Mouse (Mus musculus): ENCODE data around the gene Golga1. TPM values are rescaled to one million over a fixed set of nuclear protein-coding genes. Genes with fewer than 3 reads are reported as not detected.

Golga1 gene
- polyA plus RNA-seq, 1 experiment from 2014 or later = 24.8 TPM

- Histone ChIP-seq H3K9me3 (peaks cover 5% of the 10 kb centered on the region; the same call in 1 of the 2 replicates), H3K4me1 (0 out of 2 replicates have a peak, but pooled peaks cover 6% of the 10 kb centered on the region), H3K27ac (replicated peaks) (peak overlapping the region; percentile 1; the same call in 1 of the 2 replicates), H3K36me3 (replicated peaks) (no peaks in the 10 kb centered on the region), H3K27me3 (replicated peaks; ENCODE audit: low read depth, poor library complexity, severe bottlenecking) (no peaks in the 10 kb centered on the region), H3K4me3 (no peak overlapping the region)
- WGBS = 73% methylated on average over 1 of the region's 1 CpGs
- no peak for DNase-seq (ENCODE audit: low spot score)
Measured at GRCm38 (mm10) chr2:38987371-38987770, 78.0 kb downstream of the Golga1 start.

DNA sequence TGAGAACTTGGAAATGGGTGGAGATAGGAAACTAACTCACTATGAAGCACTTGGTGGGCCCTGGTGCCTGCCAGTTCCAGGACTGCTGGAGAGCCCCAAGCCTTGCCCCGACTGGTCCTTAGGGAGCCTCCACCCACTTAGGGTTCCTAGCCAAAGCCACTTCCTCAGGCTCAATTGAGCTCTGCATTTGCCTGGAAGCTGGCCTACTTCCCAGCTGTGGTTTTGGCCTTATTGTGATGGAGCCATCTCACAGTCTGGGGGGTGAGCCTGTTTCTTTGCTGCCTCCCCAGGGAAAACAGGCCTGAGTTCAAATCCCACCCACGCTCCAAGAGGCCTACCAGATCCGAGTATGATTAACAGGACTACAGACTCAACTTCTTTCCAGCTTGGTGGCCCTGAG, 78.8 kb downstream of the Golga1 start:
- Histone ChIP-seq H3K4me1 (0 out of 2 replicates have a peak, but pooled peaks cover 6% of the 10 kb centered on the region), H3K9me3 (peaks cover 5% of the 10 kb centered on the region; the same call in 1 of the 2 replicates), H3K27me3 (replicated peaks; ENCODE audit: low read depth, poor library complexity, severe bottlenecking) (no peaks in the 10 kb centered on the region), H3K36me3 (replicated peaks) (no peaks in the 10 kb centered on the region), H3K4me3 (no peak overlapping the region), H3K27ac (replicated peaks) (no peak overlapping the region)
- no peak for DNase-seq (ENCODE audit: low spot score)
- WGBS = 87% methylated on average over 3 of the region's 3 CpGs

- WGBS = 93% methylated on average over 2 of the region's 2 CpGs
- no peaks in the 10 kb centered on the region for H3K36me3 ChIP-seq (replicated peaks)
Measured at GRCm38 (mm10) chr2:38983456-38983855, 81.9 kb downstream of the Golga1 start.

GRCm38 (mm10) chr2:38977837-38978236, 87.5 kb downstream of the Golga1 start:
- DNase-seq (ENCODE audit: low spot score) = no peak
- Histone ChIP-seq H3K4me1 (peaks cover 5% of the 10 kb centered on the region), H3K4me3 (no peak overlapping the region), H3K36me3 (replicated peaks) (no peaks in the 10 kb centered on the region), H3K27me3 (replicated peaks; ENCODE audit: low read depth, poor library complexity, severe bottlenecking) (no peaks in the 10 kb centered on the region), H3K9me3 (no peaks in the 10 kb centered on the region), H3K27ac (replicated peaks) (no peak overlapping the region)
- WGBS = 59% methylated on average over 4 of the region's 4 CpGs

More at GRCm38 (mm10) chr2:38983456-38983855, 81.9 kb downstream of the Golga1 start:
- DNase-seq (ENCODE audit: low spot score) = no peak
- Histone ChIP-seq H3K4me1 (0 out of 2 replicates have a peak, but pooled peaks cover 6% of the 10 kb centered on the region), H3K27ac (replicated peaks) (no peak overlapping the region), H3K27me3 (replicated peaks; ENCODE audit: low read depth, poor library complexity, severe bottlenecking) (no peaks in the 10 kb centered on the region), H3K4me3 (no peak overlapping the region), H3K9me3 (peaks cover 5% of the 10 kb centered on the region; the same call in 1 of the 2 replicates)

DNA sequence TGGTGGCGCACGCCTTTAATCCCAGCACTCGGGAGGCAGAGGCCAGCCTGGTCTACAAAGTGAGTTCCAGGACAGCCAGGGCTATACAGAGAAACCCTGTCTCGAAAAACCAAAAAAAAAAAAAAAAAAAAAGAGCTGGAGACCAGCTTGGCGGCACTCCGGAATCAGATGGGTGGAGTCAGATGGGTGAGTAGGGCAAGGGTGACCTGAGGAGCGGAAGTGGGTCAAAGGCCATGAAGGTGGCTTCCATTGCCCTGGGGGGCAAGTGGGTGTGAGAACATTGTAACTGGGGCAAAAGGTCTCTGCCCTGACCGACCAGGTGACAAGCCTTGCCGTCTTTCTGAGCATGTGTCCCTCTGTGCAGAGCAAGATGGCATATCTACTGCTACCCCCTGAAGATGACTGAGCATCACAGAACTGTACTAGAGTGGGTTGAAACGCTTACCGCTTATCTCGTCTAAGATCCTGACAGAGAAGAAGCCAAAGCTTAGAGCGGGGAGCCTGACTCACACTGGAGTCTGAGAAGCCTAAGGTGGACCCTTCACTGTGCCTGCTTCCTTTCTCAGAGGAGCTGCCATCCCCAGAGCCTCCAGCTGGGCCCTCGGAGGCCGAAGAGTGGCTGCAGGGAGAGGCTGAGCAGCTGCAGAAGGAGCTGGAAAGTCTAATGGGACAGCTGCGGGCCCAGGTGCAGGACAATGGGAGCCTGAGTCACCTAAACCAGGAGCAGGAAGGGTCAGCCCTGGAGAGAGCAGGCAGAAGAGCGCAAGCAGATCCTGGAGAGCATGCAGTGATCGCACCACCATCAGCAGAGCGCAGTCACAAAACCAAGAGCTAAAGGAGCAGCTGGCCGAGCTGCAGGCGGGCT, 89.2 kb downstream of the Golga1 start:
- Histone ChIP-seq H3K9me3 (no peaks in the 10 kb centered on the region), H3K27ac (replicated peaks) (no peak overlapping the region), H3K27me3 (replicated peaks; ENCODE audit: low read depth, poor library complexity, severe bottlenecking) (no peaks in the 10 kb centered on the region), H3K4me1 (peaks cover 5% of the 10 kb centered on the region), H3K36me3 (replicated peaks) (no peaks in the 10 kb centered on the region), H3K4me3 (no peak overlapping the region)
- WGBS = 83% methylated on average over 21 of the region's 21 CpGs
- no peak for DNase-seq (ENCODE audit: low spot score)

DNA sequence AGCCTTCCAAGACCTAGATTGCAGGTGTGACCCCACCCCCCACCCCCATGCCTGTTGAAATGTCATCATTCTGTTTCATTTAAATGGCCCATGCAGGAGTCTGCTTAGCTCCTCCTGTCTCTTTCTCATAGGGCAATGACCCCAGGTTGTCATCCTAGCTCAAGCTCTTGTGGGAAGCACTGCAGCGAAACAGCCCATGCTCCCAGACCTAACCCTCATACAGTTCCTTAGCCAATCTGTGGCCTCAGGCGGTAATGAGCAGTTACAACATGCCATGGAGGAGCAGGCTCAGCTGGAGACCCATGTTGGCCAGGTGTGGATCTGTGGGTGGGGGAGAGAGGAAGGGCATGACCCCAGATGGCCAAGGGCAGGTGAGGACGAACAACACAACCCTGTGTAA, 90.2 kb downstream of the Golga1 start:
- Histone ChIP-seq H3K4me3 (no peak overlapping the region), H3K4me1 (peaks cover 5% of the 10 kb centered on the region), H3K9me3 (no peaks in the 10 kb centered on the region), H3K36me3 (replicated peaks) (no peaks in the 10 kb centered on the region), H3K27ac (replicated peaks) (no peak overlapping the region), H3K27me3 (replicated peaks; ENCODE audit: low read depth, poor library complexity, severe bottlenecking) (no peaks in the 10 kb centered on the region)
- no peak for DNase-seq (ENCODE audit: low spot score)
- WGBS = 82% methylated on average over 3 of the region's 3 CpGs

DNA sequence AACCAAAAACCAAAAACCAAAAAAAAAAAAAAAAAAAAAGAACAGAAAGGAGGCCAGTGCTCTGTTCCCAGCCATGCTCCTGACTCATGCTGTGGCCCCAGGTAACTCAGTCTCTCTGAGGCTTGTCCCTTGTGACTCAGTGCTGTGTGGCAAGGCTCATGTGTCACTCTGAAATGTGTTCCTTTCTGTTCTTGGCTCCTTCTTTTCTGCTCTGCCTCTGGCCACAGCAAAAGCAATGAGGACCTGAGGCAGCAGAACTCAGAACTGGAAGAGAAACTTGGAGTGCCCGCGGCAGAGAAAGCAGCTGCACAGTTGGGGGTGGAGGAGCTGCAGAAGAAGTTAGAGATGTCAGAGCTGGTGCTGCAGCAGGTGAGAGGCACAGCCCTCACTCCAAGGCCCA, 91.2 kb downstream of the Golga1 start:
- H3K9me3 ChIP-seq = no peaks in the 10 kb centered on the region
- H3K4me3 ChIP-seq = no peak overlapping the region
- H3K27ac ChIP-seq (replicated peaks) = no peak overlapping the region
- no peaks in the 10 kb centered on the region for H3K36me3 ChIP-seq (replicated peaks)
- no peak for DNase-seq (ENCODE audit: low spot score)
- 50% methylated on average over 2 of the region's 2 CpGs for WGBS
- H3K4me1 ChIP-seq = peaks cover 5% of the 10 kb centered on the region
- no peaks in the 10 kb centered on the region for H3K27me3 ChIP-seq (replicated peaks; ENCODE audit: low read depth, poor library complexity, severe bottlenecking)

DNA sequence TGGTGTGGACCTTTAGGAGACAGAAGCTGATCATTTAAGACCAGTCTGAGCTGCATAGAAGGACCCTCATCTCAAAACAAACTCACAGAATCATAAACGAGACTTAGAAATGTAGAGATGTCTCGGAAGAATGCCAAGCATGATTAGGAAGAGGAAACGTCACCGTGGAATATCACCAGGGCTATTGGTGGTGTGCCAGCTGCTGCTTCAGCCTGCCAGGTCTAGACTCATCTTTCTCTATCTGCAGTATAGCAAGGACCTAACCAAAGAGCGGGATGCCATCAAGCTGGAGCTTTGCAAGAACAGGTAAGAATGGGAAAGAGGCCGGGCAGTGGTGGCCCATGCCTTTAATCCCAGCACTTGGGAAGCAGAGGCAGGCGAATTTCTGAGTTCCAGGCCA, 91.6 kb downstream of the Golga1 start:
- H3K4me1 ChIP-seq = peaks cover 5% of the 10 kb centered on the region
- no peaks in the 10 kb centered on the region for H3K27me3 ChIP-seq (replicated peaks; ENCODE audit: low read depth, poor library complexity, severe bottlenecking)
- no peak for DNase-seq (ENCODE audit: low spot score)
- no peaks in the 10 kb centered on the region for H3K9me3 ChIP-seq
- no peak overlapping the region for H3K27ac ChIP-seq (replicated peaks)
- WGBS = 81% methylated on average over 7 of the region's 7 CpGs
- no peak overlapping the region for H3K4me3 ChIP-seq
- H3K36me3 ChIP-seq (replicated peaks) = no peaks in the 10 kb centered on the region

GRCm38 (mm10) chr2:38973223-38973622, 92.1 kb downstream of the Golga1 start:
- Histone ChIP-seq H3K4me1 (peaks cover 5% of the 10 kb centered on the region), H3K27ac (replicated peaks) (no peak overlapping the region), H3K9me3 (no peaks in the 10 kb centered on the region), H3K27me3 (replicated peaks; ENCODE audit: low read depth, poor library complexity, severe bottlenecking) (no peaks in the 10 kb centered on the region), H3K4me3 (no peak overlapping the region), H3K36me3 (replicated peaks) (no peaks in the 10 kb centered on the region)
- 43% methylated on average over 2 of the region's 2 CpGs for WGBS
- DNase-seq (ENCODE audit: low spot score) = no peak

GRCm38 (mm10) chr2:38970057-38970456, 95.3 kb downstream of the Golga1 start:
- Histone ChIP-seq H3K27me3 (replicated peaks; ENCODE audit: low read depth, poor library complexity, severe bottlenecking) (no peaks in the 10 kb centered on the region), H3K36me3 (replicated peaks) (no peaks in the 10 kb centered on the region), H3K27ac (replicated peaks) (no peak overlapping the region), H3K9me3 (no peaks in the 10 kb centered on the region), H3K4me1 (no peaks in the 10 kb centered on the region), H3K4me3 (no peak overlapping the region)
- no peak for DNase-seq (ENCODE audit: low spot score)
- WGBS = 87% methylated on average over 5 of the region's 5 CpGs

DNA sequence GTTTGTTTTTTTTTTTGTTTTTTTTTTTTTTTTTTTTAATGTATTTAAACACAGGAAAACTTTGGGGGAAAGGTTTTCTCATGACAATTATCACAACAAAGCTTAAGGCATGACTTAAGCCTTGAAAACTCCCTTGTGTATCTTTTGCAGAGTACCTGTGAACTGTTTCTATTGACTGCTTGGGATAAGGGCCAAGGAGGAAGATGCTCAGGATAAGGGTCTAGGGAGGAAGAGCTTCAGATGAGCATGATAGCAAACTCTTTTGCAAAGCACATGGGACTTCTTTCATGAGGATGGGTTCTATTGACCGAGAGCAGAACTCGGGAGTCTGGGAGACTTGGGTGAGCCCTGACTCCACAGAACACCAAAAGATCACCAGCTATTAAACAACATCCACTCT, 95.7 kb downstream of the Golga1 start:
- WGBS = 95% methylated on average over 2 of the region's 2 CpGs

More for the DNA sequence above, 95.7 kb downstream of the Golga1 start:
- Histone ChIP-seq H3K9me3 (no peaks in the 10 kb centered on the region), H3K4me1 (no peaks in the 10 kb centered on the region), H3K4me3 (no peak overlapping the region), H3K36me3 (replicated peaks) (no peaks in the 10 kb centered on the region), H3K27me3 (replicated peaks; ENCODE audit: low read depth, poor library complexity, severe bottlenecking) (no peaks in the 10 kb centered on the region), H3K27ac (replicated peaks) (no peak overlapping the region)
- DNase-seq (ENCODE audit: low spot score) = no peak

Measured in embryonic facial prominence, embryonic 10.5 days (tissue).